Mouse (Mus musculus): ENCODE data around the gene Trmt1. TPM values are rescaled to one million over a fixed set of nuclear protein-coding genes. Genes with fewer than 3 reads are reported as not detected.

Gene Trmt1
- polyA plus RNA-seq (2014; fragmentation: Nextera tagmentation; extraction: Ambion mirVana), result 65.4 and 82.3 TPM in 2 replicates

- H3K27ac ChIP-seq (ENCODE audit: low read depth, low read length), result peak within 1 kb of the TSS; percentile 92; the same call in 1 of the 2 replicates
- H3K4me3 ChIP-seq (ENCODE audit: low read length), result peak within 1 kb of the TSS; percentile 91
- peak; percentile 18 for ATAC-seq (ENCODE audit: low FRiP score, low TSS enrichment)
- no peaks in the 10 kb centered on the region for H3K27me3 ChIP-seq (ENCODE audit: control insufficient read depth, insufficient read depth, low read length)
- WGBS, result 10% methylated on average over 20 of the region's 20 CpGs
- peaks cover 29% of the 10 kb centered on the region; the same call in 1 of the 2 replicates for H3K36me3 ChIP-seq (ENCODE audit: control insufficient read depth, insufficient read depth, low read length)
- peak within 1 kb of the TSS; percentile 97 for H3K9ac ChIP-seq (ENCODE audit: low read depth, low read length)
- peaks cover 25% of the 10 kb centered on the region for H3K4me1 ChIP-seq (ENCODE audit: control insufficient read depth, insufficient read depth, low read length)
- H3K4me2 ChIP-seq (replicated peaks; ENCODE audit: low read depth, low read length), result peak within 1 kb of the TSS; percentile 84
- no peaks in the 10 kb centered on the region for H3K9me3 ChIP-seq (ENCODE audit: control insufficient read depth, low read length)
Observed at GRCm38 (mm10) chr8:84686191-84687002, at the start of gene Trmt1. Gene Trmt1, plus strand, starts transcription at chr8:84686307.

DNA sequence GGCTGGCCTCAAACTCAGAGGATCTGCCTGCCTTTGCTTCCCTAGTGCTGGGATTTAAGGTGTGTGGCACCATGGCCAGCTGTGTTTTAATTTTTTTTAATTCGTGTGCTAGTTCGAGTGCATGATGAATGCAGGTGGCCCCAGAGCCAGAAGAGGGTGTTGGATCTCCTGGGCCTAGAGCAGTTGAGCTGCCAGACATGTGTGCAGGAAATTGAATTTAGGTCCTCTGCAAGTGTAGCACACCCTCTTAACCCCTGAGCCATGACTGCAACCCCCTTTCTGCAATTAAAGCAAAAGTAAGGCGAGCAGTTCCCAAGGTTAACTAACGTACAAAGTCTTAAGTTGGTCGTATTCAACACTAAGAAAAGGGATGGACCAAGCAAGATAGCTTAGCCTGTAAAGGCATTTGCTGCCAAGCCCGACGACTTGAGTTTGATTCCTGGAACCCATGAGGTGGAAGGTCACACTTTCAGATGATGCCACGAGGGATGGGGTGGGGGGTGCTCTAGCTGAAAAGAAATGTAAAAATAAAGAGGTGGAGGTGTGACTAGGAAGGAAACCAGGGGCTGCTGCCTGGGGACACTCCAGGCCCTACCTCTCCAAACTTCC is 48.1 kb upstream of the Trmt1 start:
- Histone ChIP-seq H3K9me3 (ENCODE audit: control insufficient read depth, low read length) (no peaks in the 10 kb centered on the region), H3K4me1 (ENCODE audit: control insufficient read depth, insufficient read depth, low read length) (peaks cover 11% of the 10 kb centered on the region; the same call in 1 of the 2 replicates), H3K27me3 (ENCODE audit: control insufficient read depth, insufficient read depth, low read length) (no peaks in the 10 kb centered on the region), H3K4me3 (ENCODE audit: low read length) (peak overlapping the region; percentile 57), H3K27ac (ENCODE audit: low read depth, low read length) (peak overlapping the region; percentile 89), H3K4me2 (replicated peaks; ENCODE audit: low read depth, low read length) (peak overlapping the region; percentile 79), H3K36me3 (ENCODE audit: control insufficient read depth, insufficient read depth, low read length) (no peaks in the 10 kb centered on the region), H3K9ac (ENCODE audit: low read depth, low read length) (peak overlapping the region; percentile 80)
- WGBS, result 24% methylated on average over 8 of the region's 8 CpGs
- ATAC-seq (ENCODE audit: low FRiP score, low TSS enrichment), result no peak

GRCm38 (mm10) chr8:84638555-84639161 is 47.4 kb upstream of the Trmt1 start:
- Histone ChIP-seq H3K9ac (ENCODE audit: low read depth, low read length) (peak overlapping the region; percentile 80), H3K4me2 (replicated peaks; ENCODE audit: low read depth, low read length) (peak overlapping the region; percentile 79), H3K9me3 (ENCODE audit: control insufficient read depth, low read length) (no peaks in the 10 kb centered on the region), H3K27me3 (ENCODE audit: control insufficient read depth, insufficient read depth, low read length) (no peaks in the 10 kb centered on the region), H3K4me1 (ENCODE audit: control insufficient read depth, insufficient read depth, low read length) (peaks cover 11% of the 10 kb centered on the region; the same call in 1 of the 2 replicates), H3K27ac (ENCODE audit: low read depth, low read length) (peak overlapping the region; percentile 89), H3K4me3 (ENCODE audit: low read length) (peak overlapping the region; percentile 57), H3K36me3 (ENCODE audit: control insufficient read depth, insufficient read depth, low read length) (no peaks in the 10 kb centered on the region)
- under 1% methylated on average over 48 of the region's 52 CpGs for WGBS
- ATAC-seq (ENCODE audit: low FRiP score, low TSS enrichment), result peak; percentile 40

DNA sequence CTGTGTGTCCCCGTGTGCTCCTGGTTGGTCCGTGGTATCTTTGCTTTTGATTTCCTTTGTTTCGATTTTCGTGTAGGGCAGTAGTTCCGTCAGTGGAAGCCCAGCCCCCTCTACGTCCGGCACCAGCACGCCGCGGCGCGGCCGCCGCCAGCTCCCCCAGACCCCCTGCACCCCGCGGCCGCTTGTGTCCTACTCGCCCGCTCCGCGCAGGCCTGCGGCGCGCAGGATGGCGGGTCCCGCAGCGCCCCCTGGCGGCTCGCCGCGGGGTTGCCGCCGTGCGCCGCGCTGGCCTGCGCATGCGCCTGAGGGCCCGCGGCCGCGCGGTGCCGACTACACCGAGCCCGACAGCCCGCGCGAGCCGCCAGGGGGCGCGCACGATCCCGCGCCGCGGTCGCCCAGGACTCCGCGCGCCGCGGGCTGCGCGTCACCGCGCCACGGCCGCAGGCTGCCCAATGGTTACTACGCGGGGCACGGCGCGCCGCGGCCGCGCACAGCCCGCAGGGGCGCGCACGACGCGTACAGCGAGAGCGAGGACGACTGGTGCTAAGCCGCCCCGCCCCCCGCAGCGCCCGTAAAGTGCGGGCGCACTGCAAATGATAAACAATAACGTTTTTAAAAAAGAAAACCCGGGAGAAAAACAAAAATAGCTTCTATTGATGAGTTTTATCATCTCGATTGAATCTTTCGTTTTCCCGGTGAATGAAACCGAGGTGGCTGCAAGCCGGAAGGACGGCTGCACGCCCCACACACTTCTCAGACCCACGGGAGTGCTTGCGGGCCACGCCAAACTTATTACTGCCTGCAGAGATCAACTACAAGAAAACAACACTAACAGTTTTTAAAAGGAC is 46.7 kb upstream of the Trmt1 start:
- under 1% methylated on average over 86 of the region's 106 CpGs for WGBS
- Histone ChIP-seq H3K27ac (ENCODE audit: low read depth, low read length) (peak overlapping the region; percentile 89), H3K4me2 (replicated peaks; ENCODE audit: low read depth, low read length) (peak overlapping the region; percentile 79), H3K4me1 (ENCODE audit: control insufficient read depth, insufficient read depth, low read length) (peaks cover 11% of the 10 kb centered on the region; the same call in 1 of the 2 replicates), H3K4me3 (ENCODE audit: low read length) (peak overlapping the region; percentile 57), H3K9me3 (ENCODE audit: control insufficient read depth, low read length) (no peaks in the 10 kb centered on the region), H3K36me3 (ENCODE audit: control insufficient read depth, insufficient read depth, low read length) (no peaks in the 10 kb centered on the region), H3K27me3 (ENCODE audit: control insufficient read depth, insufficient read depth, low read length) (no peaks in the 10 kb centered on the region), H3K9ac (ENCODE audit: low read depth, low read length) (peak overlapping the region; percentile 80)
- ATAC-seq (ENCODE audit: low FRiP score, low TSS enrichment), result peak; percentile 93

GRCm38 (mm10) chr8:84640010-84640588 is 46.0 kb upstream of the Trmt1 start:
- peak overlapping the region; percentile 47; the same call in 1 of the 2 replicates for H3K9ac ChIP-seq (ENCODE audit: low read depth, low read length)
- H3K27me3 ChIP-seq (ENCODE audit: control insufficient read depth, insufficient read depth, low read length), result no peaks in the 10 kb centered on the region
- no peaks in the 10 kb centered on the region for H3K9me3 ChIP-seq (ENCODE audit: control insufficient read depth, low read length)
- H3K36me3 ChIP-seq (ENCODE audit: control insufficient read depth, insufficient read depth, low read length), result no peaks in the 10 kb centered on the region
- 30% methylated on average over 9 of the region's 9 CpGs for WGBS
- peak overlapping the region; percentile 57 for H3K4me3 ChIP-seq (ENCODE audit: low read length)
- no peak for ATAC-seq (ENCODE audit: low FRiP score, low TSS enrichment)
- peaks cover 11% of the 10 kb centered on the region; the same call in 1 of the 2 replicates for H3K4me1 ChIP-seq (ENCODE audit: control insufficient read depth, insufficient read depth, low read length)
- peak overlapping the region; percentile 48 for H3K4me2 ChIP-seq (replicated peaks; ENCODE audit: low read depth, low read length)
- H3K27ac ChIP-seq (ENCODE audit: low read depth, low read length), result no peak overlapping the region

DNA sequence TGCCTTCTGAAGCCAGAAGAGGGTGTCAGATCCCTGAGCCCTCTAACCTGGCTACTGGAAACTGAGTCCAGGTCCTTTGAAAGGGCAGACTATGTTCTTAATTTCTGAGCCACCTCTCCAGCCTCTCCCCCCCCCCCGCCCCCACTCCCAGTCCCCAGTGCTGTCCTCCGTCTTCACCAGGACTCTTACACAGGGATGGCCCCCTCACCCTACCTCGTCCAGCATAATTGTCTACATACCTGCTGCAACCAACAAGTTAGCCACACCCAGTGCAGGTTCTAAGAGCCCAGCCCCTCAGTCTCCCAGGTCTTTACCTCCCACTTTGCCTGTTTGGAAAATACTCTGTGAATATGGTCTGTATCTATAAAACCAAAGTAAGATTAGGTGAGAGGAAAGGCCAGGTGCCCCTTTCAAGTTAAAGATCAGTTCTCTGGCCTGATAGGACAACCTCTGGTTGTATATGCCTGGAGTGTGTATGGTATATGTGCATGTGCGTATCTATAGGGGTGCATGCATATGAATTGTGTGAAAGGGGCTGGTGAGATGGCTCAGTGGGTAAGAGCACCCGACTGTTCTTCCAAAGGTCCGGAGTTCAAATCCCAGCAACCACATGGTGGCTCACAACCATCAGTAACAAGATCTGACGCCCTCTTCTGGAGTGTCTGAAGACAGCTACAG is 45.4 kb upstream of the Trmt1 start:
- Histone ChIP-seq H3K4me1 (ENCODE audit: control insufficient read depth, insufficient read depth, low read length) (peaks cover 11% of the 10 kb centered on the region; the same call in 1 of the 2 replicates), H3K4me3 (ENCODE audit: low read length) (no peak overlapping the region), H3K9ac (ENCODE audit: low read depth, low read length) (no peak overlapping the region), H3K9me3 (ENCODE audit: control insufficient read depth, low read length) (no peaks in the 10 kb centered on the region), H3K36me3 (ENCODE audit: control insufficient read depth, insufficient read depth, low read length) (no peaks in the 10 kb centered on the region), H3K27ac (ENCODE audit: low read depth, low read length) (no peak overlapping the region), H3K27me3 (ENCODE audit: control insufficient read depth, insufficient read depth, low read length) (no peaks in the 10 kb centered on the region), H3K4me2 (replicated peaks; ENCODE audit: low read depth, low read length) (peak overlapping the region; percentile 48)
- ATAC-seq (ENCODE audit: low FRiP score, low TSS enrichment), result no peak
- 78% methylated on average over 7 of the region's 7 CpGs for WGBS

GRCm38 (mm10) chr8:84641578-84642361 is 44.3 kb upstream of the Trmt1 start:
- H3K27me3 ChIP-seq (ENCODE audit: control insufficient read depth, insufficient read depth, low read length), result no peaks in the 10 kb centered on the region
- H3K9ac ChIP-seq (ENCODE audit: low read depth, low read length), result no peak overlapping the region
- 79% methylated on average over 1 of the region's 1 CpGs for WGBS
- no peak for ATAC-seq (ENCODE audit: low FRiP score, low TSS enrichment)
- H3K9me3 ChIP-seq (ENCODE audit: control insufficient read depth, low read length), result no peaks in the 10 kb centered on the region
- H3K4me2 ChIP-seq (replicated peaks; ENCODE audit: low read depth, low read length), result no peak overlapping the region
- H3K4me1 ChIP-seq (ENCODE audit: control insufficient read depth, insufficient read depth, low read length), result peaks cover 7% of the 10 kb centered on the region; the same call in 1 of the 2 replicates
- no peak overlapping the region for H3K27ac ChIP-seq (ENCODE audit: low read depth, low read length)
- H3K36me3 ChIP-seq (ENCODE audit: control insufficient read depth, insufficient read depth, low read length), result no peaks in the 10 kb centered on the region
- no peak overlapping the region for H3K4me3 ChIP-seq (ENCODE audit: low read length)

Data from kidney, embryonic 14.5 days (tissue).